Mouse (Mus musculus): ENCODE measurements at regions not wholly inside any gene's neighbourhood (a gene's known extent, or its start where the extent isn't known, plus 50 kb on each side); places are given as distances from the start of the nearest gene placed in this dataset.

- no peak overlapping the region for H3K9ac ChIP-seq
- no peak overlapping the region for H3K4me3 ChIP-seq (ENCODE audit: low read depth, low read length)
- no peak overlapping the region for H3K27ac ChIP-seq (ENCODE audit: low read depth, low read length)
- H3K27me3 ChIP-seq (ENCODE audit: insufficient read depth, low read length): no peaks in the 10 kb centered on the region
- no peak for TF ChIP-seq CTCF (IDR thresholded peaks at IDR 0.05; ENCODE audit: low read depth)
- H3K9me3 ChIP-seq (ENCODE audit: low read length): no peaks in the 10 kb centered on the region
- 71% methylated on average over 8 of the region's 8 CpGs for WGBS
- ATAC-seq (peak; percentile 96), DNase-seq (peak; percentile 83)
- H3K36me3 ChIP-seq (ENCODE audit: insufficient read depth): no peaks in the 10 kb centered on the region
- H3K4me2 ChIP-seq (ENCODE audit: low read depth): no peak overlapping the region
- no peaks in the 10 kb centered on the region for H3K4me1 ChIP-seq (ENCODE audit: insufficient read depth)
Observed at GRCm38 (mm10) chr3:99515751-99516150, 275.6 kb downstream of the Tbx15 start.

GRCm38 (mm10) chr3:99560917-99561316 is 320.7 kb downstream of the Tbx15 start:
- Histone ChIP-seq H3K9me3 (ENCODE audit: low read length) (no peaks in the 10 kb centered on the region), H3K4me2 (ENCODE audit: low read depth) (no peak overlapping the region)
- WGBS: 68% methylated on average over 1 of the region's 1 CpGs

DNA sequence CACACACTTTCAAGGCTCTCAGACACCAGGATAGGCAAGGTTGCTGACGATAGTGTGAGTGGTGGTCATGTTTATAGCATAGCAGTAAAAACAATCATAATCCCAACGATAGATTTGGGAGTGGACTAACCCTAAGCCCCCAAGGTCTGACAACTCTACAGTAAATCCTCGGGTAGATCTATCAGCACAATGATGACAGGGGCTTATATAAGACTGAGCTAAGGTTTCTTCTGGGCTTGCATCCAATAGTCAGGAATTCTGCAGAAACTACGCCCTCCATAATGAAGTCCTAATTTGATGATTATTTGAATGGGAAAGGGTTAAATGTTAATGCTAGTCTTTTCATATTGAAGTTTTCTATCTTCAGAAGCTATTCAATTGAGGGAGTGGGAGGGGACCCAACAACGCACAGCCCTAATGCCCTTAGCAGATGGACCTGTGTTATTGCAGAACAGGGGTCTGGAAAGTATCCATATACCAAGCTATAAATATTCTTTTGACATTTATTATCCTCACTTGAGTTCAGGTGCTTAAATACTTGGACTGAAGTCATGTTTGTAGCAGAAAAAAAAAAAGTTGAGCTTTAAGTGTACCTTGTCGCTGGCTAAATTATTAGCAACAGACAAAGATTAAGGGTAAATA is 311.8 kb upstream of the Spag17 start:
- Histone ChIP-seq H3K27me3 (ENCODE audit: insufficient read depth, low read length) (no peaks in the 10 kb centered on the region), H3K36me3 (ENCODE audit: insufficient read depth) (no peaks in the 10 kb centered on the region), H3K9me3 (ENCODE audit: low read length) (no peaks in the 10 kb centered on the region), H3K9ac (no peak overlapping the region), H3K4me2 (ENCODE audit: low read depth) (no peak overlapping the region), H3K4me3 (ENCODE audit: low read depth, low read length) (no peak overlapping the region), H3K27ac (ENCODE audit: low read depth, low read length) (no peak overlapping the region), H3K4me1 (ENCODE audit: insufficient read depth) (no peaks in the 10 kb centered on the region)
- ATAC-seq: no peak
- no peak for DNase-seq
- no peak for TF ChIP-seq CTCF (IDR thresholded peaks at IDR 0.05; ENCODE audit: low read depth)
- 73% methylated on average over 6 of the region's 6 CpGs for WGBS

More at GRCm38 (mm10) chr3:99560917-99561316, 320.7 kb downstream of the Tbx15 start:
- Histone ChIP-seq H3K9ac (no peak overlapping the region), H3K4me1 (ENCODE audit: insufficient read depth) (no peaks in the 10 kb centered on the region), H3K27me3 (ENCODE audit: insufficient read depth, low read length) (no peaks in the 10 kb centered on the region), H3K27ac (ENCODE audit: low read depth, low read length) (no peak overlapping the region), H3K36me3 (ENCODE audit: insufficient read depth) (no peaks in the 10 kb centered on the region), H3K4me3 (ENCODE audit: low read depth, low read length) (no peak overlapping the region)
- DNase-seq (no peak), ATAC-seq (peak; percentile 10; the same call in 1 of the 2 replicates)
- no peak for TF ChIP-seq CTCF (IDR thresholded peaks at IDR 0.05; ENCODE audit: low read depth)

DNA sequence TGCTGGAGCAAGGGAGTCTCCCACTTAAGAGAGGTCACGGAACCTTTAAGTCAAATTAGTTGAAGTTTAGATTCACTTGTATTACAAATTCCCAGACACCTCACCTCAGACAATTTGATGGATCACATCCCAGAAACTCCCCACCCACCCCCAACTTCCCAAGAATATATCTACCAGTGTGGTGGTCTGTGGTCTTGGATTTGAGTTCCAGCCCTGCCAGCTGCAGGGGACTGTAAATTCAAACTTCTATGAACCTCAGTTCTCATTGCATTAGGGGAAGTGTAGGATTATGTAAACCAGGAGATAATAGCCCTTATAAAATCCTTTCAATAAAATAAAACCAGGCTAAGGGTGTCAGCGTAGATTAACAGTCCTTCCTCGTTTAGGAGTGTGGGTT is 311.2 kb upstream of the Spag17 start:
- no peak overlapping the region for H3K4me3 ChIP-seq (ENCODE audit: low read depth, low read length)
- ATAC-seq (no peak), DNase-seq (no peak)
- no peak overlapping the region for H3K27ac ChIP-seq (ENCODE audit: low read depth, low read length)
- no peaks in the 10 kb centered on the region for H3K9me3 ChIP-seq (ENCODE audit: low read length)
- H3K9ac ChIP-seq: no peak overlapping the region
- no peaks in the 10 kb centered on the region for H3K4me1 ChIP-seq (ENCODE audit: insufficient read depth)
- TF ChIP-seq CTCF (IDR thresholded peaks at IDR 0.05; ENCODE audit: low read depth): no peak
- H3K27me3 ChIP-seq (ENCODE audit: insufficient read depth, low read length): no peaks in the 10 kb centered on the region
- 66% methylated on average over 3 of the region's 3 CpGs for WGBS
- no peaks in the 10 kb centered on the region for H3K36me3 ChIP-seq (ENCODE audit: insufficient read depth)
- no peak overlapping the region for H3K4me2 ChIP-seq (ENCODE audit: low read depth)

DNA sequence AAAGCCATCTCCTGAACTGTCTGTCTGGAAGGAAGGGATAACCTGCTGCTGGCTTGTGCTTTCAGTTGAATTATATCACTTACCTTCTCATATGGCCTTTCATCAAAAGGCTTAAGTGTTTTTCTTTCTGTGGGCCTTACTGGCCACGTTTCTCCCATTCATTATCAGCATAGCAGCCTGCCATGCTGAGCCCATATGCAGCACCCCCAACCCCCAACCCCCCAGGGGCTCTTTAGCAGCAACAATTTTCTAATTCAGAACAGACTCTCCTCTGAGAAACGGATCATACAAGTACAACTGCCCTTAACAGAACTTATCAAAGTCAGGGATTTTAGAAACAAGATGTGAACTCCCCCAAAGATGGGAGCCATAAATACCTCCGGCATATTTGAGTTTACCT is 282.5 kb upstream of the Spag17 start:
- H3K36me3 ChIP-seq (ENCODE audit: insufficient read depth): no peaks in the 10 kb centered on the region
- 52% methylated on average over 3 of the region's 3 CpGs for WGBS
- H3K4me2 ChIP-seq (ENCODE audit: low read depth): no peak overlapping the region
- no peak for TF ChIP-seq CTCF (IDR thresholded peaks at IDR 0.05; ENCODE audit: low read depth)
- no peaks in the 10 kb centered on the region for H3K27me3 ChIP-seq (ENCODE audit: insufficient read depth, low read length)
- no peaks in the 10 kb centered on the region for H3K9me3 ChIP-seq (ENCODE audit: low read length)
- H3K27ac ChIP-seq (ENCODE audit: low read depth, low read length): no peak overlapping the region
- DNase-seq: no peak
- H3K4me1 ChIP-seq (ENCODE audit: insufficient read depth): no peaks in the 10 kb centered on the region
- no peak overlapping the region for H3K9ac ChIP-seq
- no peak overlapping the region for H3K4me3 ChIP-seq (ENCODE audit: low read depth, low read length)
- no peak for ATAC-seq

- WGBS: 78% methylated on average over 4 of the region's 4 CpGs
- no peaks in the 10 kb centered on the region for H3K9me3 ChIP-seq (ENCODE audit: low read length)
- H3K9ac ChIP-seq: no peak overlapping the region
- H3K27me3 ChIP-seq (ENCODE audit: insufficient read depth, low read length): no peaks in the 10 kb centered on the region
- no peak overlapping the region for H3K4me3 ChIP-seq (ENCODE audit: low read depth, low read length)
- no peak overlapping the region for H3K4me2 ChIP-seq (ENCODE audit: low read depth)
- no peak overlapping the region for H3K27ac ChIP-seq (ENCODE audit: low read depth, low read length)
- H3K4me1 ChIP-seq (ENCODE audit: insufficient read depth): no peaks in the 10 kb centered on the region
- ATAC-seq (no peak), DNase-seq (no peak)
- no peaks in the 10 kb centered on the region for H3K36me3 ChIP-seq (ENCODE audit: insufficient read depth)
- no peak for TF ChIP-seq CTCF (IDR thresholded peaks at IDR 0.05; ENCODE audit: low read depth)
Observed at GRCm38 (mm10) chr3:99632309-99632708, 252.9 kb upstream of the Spag17 start.

GRCm38 (mm10) chr3:99641343-99642106 is 243.7 kb upstream of the Spag17 start:
- Histone ChIP-seq H3K9ac (no peak overlapping the region), H3K9me3 (ENCODE audit: low read length) (no peaks in the 10 kb centered on the region), H3K36me3 (ENCODE audit: insufficient read depth) (no peaks in the 10 kb centered on the region), H3K4me3 (ENCODE audit: low read depth, low read length) (no peak overlapping the region), H3K4me2 (ENCODE audit: low read depth) (no peak overlapping the region), H3K27me3 (ENCODE audit: insufficient read depth, low read length) (no peaks in the 10 kb centered on the region), H3K4me1 (ENCODE audit: insufficient read depth) (no peaks in the 10 kb centered on the region), H3K27ac (ENCODE audit: low read depth, low read length) (no peak overlapping the region)
- 81% methylated on average over 8 of the region's 8 CpGs for WGBS
- ATAC-seq (no peak), DNase-seq (no peak)
- TF ChIP-seq CTCF (IDR thresholded peaks at IDR 0.05; ENCODE audit: low read depth): no peak

Data from forebrain, postnatal 0 days (tissue).